Mouse (Mus musculus): ENCODE data around the gene Yaf2.

- TF ChIP-seq CTCF (IDR thresholded peaks at IDR 0.05; ENCODE audit: extremely low read depth, insufficient read length, insufficient replicate concordance, low read depth, low read length) (no peak), POLR2A (IDR thresholded peaks at IDR 0.05; ENCODE audit: low read depth, low read length) (no peak)
These were observed 70.4 kb downstream of the Yaf2 start for GRCm38 (mm10) chr15:93266361-93266760.

Measured in small intestine, adult 2 months (tissue).